Mouse (Mus musculus) embryonic stem cell, embryonic (primary cell): ENCODE data around the gene Gpr35.
"Not testable (repeated sequence)": the region's sequence is repeated elsewhere in the genome, so short reads cannot be mapped to it uniquely, and the experiment has no call there.

Experiments used
- CTCF ChIA-PET, 4 experiments: fragments of 300-600 bp in 2 of 4; fragments of 350-600 bp in 2 of 4; sonication (Branson Sonifier 250); formaldehyde crosslinking; loops; one replicate each; lab custom pipeline; 2022; ENCODE audit warnings: inconsistent platforms in 2 of 4; lab: Charles Lee
- POLR2A ChIA-PET, 4 experiments: fragments of 300-600 bp in 2 of 4; fragments of 350-600 bp in 2 of 4; sonication (Branson Sonifier 250); formaldehyde crosslinking; loops; one replicate each; lab custom pipeline; 2022; ENCODE audit warnings: antibody characterized with exemption in 4 of 4, inconsistent platforms in 1 of 4; lab: Charles Lee

Gpr35 gene

DNA sequence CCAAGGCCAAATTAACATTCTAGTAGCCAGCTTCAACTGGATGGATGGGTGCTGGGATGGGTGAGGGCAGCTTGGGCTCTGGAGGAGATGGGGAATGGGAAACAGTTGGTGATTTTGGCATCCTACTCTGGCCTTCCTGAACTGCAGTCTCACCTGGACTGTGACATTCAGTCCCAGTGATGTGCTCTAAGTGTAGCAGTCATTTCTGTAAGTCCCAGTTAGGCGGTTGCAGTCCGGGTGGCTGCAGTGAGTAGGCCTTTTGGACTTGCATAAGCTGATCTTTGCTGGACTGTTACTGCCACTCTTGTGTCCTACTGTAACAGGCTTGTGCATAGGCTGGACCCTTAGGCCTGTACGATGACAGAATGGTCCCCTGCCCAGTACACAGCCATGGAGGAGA is 2.7 kb upstream of the Gpr35 start:
- ChIA-PET CTCF (interaction anchor here in 2 of 4 experiments (0.7 to 1.7 kb wide), 5 partner anchors 8 to 804 kb away, joined by 3 to 5 read pairs (median 4); partner anchors contain the start of gene Dusp28 (in 1 of the 2)), POLR2A (interaction anchor here in 1 of 4 experiments (1.4 kb wide), 1 partner anchor 11 kb away, joined by 3 read pairs; no protein-coding TSS in a partner anchor)

DNA sequence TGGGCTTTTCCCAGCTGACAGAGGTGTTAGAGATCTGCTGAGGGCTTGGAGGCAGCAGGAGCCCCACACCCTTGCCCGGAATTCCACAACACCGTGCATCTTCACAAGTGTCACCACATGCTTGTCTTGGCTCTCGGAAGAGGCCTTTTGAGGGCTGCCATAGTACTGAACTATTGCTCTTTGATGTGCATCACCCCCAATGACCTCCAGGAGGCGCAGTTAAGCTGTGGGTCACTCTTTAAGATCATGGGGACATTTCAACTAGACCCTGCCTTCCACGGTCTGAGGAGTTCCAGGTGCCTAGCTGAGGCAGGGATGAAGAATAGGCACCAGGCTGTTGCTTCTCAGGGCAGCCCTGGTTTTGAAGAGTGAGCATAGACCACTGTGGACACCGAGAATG is 1.2 kb upstream of the Gpr35 start:
- ChIA-PET POLR2A (interaction anchor here in 2 of 4 experiments (0.6 to 2.2 kb wide), 3 partner anchors 11 to 143 kb away, joined by 4 to 9 read pairs (median 4); no protein-coding TSS in a partner anchor), CTCF (interaction anchor here in 3 of 4 experiments (0.6 to 1.5 kb wide), 12 partner anchors 10 to 529 kb away, joined by 3 to 9 read pairs (median 3); partner anchors contain the start of gene Hdlbp (in 1 of the 3))

DNA sequence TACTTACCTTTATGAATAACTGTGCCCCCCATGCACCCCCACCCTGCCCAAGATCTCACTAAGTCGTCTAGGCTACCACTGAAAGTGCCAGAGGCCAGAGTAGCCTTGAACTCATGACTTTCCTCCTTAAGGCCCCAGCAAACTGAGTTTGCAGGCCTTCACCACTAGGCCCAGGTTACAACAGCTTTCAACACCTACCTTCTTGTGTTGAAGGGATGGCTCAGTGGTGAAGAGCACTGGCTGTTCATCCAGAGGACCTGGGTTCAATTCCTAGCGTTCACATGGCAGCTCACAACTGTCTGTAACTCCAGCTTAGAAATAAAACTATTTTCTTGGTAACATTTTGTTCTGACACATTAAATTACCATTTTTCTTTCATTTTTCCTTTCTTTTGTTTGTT is 3.0 kb downstream of the Gpr35 start:
- ChIA-PET CTCF (interaction anchor here in 1 of 4 experiments (1.1 kb wide), 1 partner anchor 12 kb away, joined by 3 read pairs; no protein-coding TSS in a partner anchor), POLR2A (interaction anchor here in 2 of 4 experiments (1.1 to 1.4 kb wide), 2 partner anchors 10 to 332 kb away, joined by 3 read pairs; no protein-coding TSS in a partner anchor)

DNA sequence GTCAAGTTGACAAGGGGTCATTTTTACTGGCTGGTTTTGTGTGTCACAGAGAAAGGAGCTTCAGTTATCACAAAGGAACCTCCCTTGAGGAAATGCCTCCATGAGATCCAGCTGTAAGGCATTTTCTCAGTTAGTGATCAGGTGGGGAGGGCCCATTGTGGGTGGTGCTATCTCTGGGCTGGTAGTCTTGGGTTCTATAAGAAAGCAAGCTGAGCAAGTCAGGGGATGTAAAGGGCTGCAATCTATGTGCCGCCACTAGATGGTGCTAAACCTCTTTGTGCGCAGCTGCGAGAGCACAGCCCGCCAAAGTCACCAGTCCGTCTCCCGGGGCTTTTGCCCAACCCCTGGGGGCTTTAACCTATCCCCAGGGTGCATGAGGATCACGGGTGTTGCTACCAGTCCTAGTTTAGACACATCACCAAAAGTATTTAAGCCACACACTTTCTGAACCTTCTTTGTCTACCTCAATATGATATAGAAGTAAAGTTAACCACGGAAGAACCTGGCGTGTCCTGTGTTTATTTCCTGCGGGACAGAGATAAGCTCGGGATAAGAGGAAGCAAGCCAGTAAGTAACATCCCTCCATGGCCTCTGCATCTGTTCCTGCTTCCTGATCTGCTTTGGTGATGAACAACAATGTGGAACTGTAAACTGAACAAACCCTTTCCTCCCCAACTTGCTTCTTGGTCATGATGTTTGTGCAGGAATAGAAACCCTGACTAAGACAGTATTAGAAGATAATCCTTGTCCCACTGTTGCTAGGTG is 6.1 kb downstream of the Gpr35 start:
- CTCF ChIA-PET: interaction anchor here (0.6 to 1.9 kb wide), 19 partner anchors 9 to 218 kb away, joined by 3 to 7 read pairs (median 4); partner anchors contain the start of gene Dusp28 (in 1 of the 4)
- POLR2A ChIA-PET: not testable (repeated sequence)

DNA sequence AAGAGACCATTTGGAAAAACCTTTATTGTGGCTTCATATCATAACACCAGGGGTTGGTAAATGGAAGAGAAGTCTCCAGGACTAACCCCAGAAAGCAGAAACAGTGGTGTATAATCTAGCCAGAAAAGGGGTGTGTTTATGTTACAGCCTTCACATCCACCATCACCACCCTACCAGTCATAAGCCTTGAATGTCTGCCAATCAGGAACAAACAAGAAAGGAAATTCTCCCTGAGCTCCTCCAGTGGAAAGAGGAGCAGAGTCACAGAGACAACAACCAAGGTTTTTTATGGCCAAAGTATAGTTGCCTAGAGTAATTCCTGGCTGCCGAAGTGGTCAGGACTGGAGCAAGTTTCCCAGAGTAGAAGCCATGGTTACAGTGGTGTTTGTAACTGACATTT is 8.3 kb downstream of the Gpr35 start:
- CTCF ChIA-PET: no interaction called here
- POLR2A ChIA-PET: no interaction called here

DNA sequence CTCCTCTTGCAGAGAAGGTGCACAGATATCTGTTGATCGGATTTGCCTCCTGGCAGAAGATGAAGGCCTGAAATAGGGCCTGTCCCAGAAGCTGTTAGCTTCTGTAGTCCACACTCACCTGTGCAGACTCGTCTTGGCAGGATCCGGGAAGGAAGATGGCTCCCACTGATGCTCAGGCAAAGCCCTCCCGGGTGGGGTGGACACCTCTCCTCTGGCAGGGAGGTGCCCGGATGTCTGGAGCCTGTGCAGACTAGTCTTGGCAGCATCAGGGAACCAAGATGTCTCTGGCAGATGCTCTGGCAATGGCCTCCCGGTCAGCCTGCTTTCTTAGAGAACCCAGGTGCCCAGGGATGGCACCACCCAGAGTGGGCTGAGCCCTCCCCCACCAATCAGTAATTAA is 20.1 kb downstream of the Gpr35 start:
- CTCF ChIA-PET, POLR2A ChIA-PET: not testable (repeated sequence)

DNA sequence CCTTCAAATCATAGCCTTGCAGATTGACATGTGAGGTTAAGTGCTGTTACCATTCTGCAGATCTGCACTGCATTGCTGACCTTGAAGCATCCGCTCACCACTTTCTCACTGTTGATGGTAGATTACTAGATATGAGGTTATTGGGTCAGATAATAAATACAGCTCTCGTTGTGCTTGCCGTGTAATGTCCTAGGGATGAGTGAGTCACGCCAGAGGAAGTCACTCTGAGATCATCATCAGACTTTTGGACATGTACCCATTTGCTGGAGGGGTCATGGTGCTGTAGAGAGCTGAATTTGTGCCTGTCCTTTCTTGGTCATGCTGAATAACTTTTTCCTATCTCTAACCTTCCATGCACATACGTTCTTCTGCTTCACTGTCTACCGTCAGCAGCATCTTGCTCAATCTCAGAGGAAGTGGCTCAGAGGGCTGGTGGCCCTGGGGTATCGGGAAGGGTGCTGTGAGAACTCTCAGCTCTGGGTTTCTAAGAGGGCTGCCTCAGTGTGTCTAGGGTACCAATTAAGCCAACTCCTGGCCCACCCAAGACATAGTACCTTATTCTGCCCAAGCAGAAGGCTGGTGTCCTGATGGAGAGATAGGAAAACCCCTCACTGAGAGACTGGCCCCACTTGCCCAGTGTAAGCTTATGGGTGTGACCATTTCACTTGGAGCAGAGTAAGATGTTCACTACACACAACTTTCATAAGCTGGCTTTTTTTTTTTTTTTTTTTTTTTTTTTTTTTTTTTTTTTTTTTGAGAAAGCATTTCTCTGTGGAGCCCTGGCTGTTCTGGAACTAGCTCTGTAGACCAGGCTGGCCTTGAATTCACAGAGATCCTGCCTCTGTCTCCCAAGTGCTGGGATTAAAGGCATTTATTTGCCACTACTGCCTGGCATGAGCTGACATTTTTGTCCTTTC is 21.5 kb downstream of the Gpr35 start:
- POLR2A ChIA-PET: interaction anchor here in 2 of 4 experiments (0.6 kb wide), 3 partner anchors 264 to 638 kb away, joined by 3 to 4 read pairs (median 3); no protein-coding TSS in a partner anchor
- CTCF ChIA-PET: interaction anchor here in 2 of 4 experiments (0.6 to 0.9 kb wide), 2 partner anchors 38 to 601 kb away, joined by 3 to 7 read pairs; no protein-coding TSS in a partner anchor

DNA sequence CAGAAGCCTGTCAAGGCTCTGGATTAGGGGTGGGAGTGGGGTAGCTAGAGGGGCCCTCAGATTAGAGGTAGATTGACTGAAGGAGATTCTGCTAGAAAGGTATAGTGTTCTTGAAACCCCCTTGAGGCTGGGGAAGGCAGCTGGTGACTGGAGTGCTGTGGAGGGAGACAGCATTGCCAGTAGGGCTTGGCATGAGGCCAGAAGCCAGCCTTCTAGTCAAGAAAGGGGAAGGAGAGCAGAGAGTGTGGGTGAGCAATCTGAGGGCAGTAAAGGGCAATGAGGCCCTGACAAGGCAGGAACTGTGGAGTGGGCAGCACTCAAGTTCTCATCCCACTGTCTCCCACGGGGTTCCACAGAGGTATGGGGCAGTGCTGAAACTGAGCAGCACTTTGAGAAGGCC is 22.2 kb downstream of the Gpr35 start:
- ChIA-PET CTCF (interaction anchor here in 1 of 4 experiments (0.9 kb wide), 1 partner anchor 38 kb away, joined by 3 read pairs; no protein-coding TSS in a partner anchor), POLR2A (interaction anchor here in 2 of 4 experiments (0.6 kb wide), 2 partner anchors 265 to 637 kb away, joined by 3 to 4 read pairs; no protein-coding TSS in a partner anchor)

DNA sequence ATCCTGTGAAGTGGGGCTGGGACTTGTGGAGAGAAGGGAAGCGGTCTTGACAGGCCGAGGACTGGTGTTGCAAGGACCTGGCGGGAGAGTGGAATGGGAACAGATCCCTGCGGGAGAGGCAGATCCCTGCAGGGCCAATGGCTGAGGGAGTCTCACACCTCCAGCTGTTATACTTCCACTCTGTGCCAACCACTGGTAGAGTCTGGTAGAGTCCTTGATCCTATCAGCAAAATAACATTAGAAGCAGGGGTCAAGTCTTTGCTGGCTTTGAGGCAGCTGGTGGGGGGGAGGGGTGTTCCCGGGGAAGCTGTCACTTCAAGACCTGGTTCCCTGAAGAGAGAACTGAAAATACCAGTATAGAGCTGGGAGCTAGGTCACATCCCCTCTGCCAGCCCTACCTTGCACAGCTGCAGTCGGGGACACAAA is 25.5 kb downstream of the Gpr35 start:
- ChIA-PET CTCF (no interaction called here), POLR2A (interaction anchor here in 1 of 4 experiments (0.7 kb wide), 1 partner anchor 259 kb away, joined by 3 read pairs; the partner anchor contains the start of gene Sned1)

DNA sequence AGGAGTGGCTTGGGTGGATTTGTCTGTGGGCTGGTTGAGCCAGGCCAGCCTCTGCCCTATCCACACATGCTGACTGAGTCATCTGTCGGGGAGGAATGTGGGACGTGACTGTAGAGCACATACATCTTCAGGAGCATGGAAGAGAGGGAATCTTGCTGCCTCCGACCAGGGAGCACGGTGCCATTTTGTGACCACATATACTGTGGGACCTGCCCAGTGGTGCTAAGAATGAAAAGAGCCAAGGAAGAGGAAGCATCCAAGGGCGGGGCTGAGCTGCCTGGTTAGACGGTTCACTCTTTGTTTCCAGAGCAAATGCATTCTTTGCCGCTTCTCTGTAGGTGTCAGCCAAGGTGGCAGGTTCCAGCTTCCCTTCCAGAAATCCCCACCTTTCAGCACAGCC is 28.0 kb downstream of the Gpr35 start:
- ChIA-PET CTCF (interaction anchor here (0.6 to 1.5 kb wide), 8 partner anchors 29 to 330 kb away, joined by 3 to 9 read pairs (median 4); no protein-coding TSS in a partner anchor), POLR2A (interaction anchor here in 2 of 4 experiments (0.8 to 1.7 kb wide), 5 partner anchors 15 to 534 kb away, joined by 3 to 5 read pairs (median 3); partner anchors contain the start of genes Dusp28 (in 1 of the 2) and Farp2 (in 1 of the 2))

DNA sequence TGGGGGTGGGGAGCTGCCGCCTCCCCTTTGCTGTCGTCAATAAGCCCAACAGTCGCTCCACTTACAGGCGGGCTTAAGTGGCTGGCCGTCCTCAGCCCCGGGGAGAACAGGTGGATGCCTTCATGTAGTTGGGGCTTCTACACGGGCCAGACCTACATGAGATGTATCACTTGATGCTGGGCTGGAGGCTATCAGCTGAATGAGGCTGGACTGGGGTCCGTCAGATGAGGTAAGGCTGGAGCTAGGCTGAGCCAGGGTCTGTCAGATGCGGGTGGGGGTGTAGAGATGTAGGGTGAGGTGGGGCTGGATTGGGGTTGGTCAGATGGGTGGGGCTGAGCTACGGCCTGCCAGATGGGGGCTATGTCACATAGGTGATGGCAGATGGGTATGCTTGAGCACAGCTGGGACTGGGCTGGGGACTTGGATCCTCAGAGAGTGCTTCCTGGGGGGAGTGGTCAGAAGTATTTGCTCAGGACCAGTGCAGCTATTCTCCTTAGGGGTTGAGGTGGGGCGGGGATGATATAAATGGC is 28.5 kb downstream of the Gpr35 start:
- ChIA-PET CTCF (interaction anchor here (0.6 to 1.5 kb wide), 8 partner anchors 29 to 330 kb away, joined by 3 to 9 read pairs (median 4); no protein-coding TSS in a partner anchor), POLR2A (interaction anchor here in 2 of 4 experiments (0.8 to 1.7 kb wide), 5 partner anchors 15 to 533 kb away, joined by 3 to 5 read pairs (median 3); partner anchors contain the start of genes Dusp28 (in 1 of the 2) and Farp2 (in 1 of the 2))

DNA sequence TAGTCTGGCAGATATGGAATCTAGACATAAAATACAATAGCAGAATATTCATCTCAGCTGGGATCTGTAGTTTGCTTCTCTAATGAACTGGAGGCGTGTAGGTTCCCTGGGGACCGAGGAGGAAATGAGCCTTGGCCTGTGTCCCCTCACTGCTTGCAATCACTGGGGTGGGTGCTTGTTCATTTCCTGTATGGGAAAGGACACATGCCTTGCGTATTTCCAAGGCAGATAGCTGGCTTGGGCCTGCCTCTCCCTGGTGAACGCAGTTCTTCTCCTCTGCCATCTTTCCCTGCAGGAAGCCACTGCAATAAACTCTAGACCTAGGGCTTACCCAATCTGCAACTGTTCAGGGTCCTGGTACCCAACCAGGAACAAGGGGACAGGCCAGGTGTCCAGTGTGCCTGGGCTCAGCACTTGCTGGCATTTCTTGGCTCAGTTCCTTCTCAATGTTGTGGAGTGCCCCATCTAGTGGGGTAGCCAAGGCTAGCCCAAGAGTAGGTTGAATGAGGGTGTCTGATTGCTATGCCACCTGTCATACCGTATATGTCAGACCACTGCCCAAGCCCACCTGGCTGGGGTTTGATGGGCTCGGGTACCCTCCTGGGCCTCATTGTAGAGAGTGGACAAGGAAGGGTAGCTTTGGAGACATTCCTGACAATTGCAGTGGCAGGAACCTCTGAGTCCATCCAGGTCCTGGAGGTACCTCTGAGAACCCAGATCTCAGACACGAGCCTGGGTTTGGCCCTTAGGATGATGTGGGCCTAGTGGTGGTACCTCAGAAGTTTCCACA is 30.6 kb downstream of the Gpr35 start:
- CTCF ChIA-PET: interaction anchor here in 2 of 4 experiments (0.8 to 0.9 kb wide), 2 partner anchors 30 to 33 kb away, joined by 3 to 4 read pairs; no protein-coding TSS in a partner anchor

DNA sequence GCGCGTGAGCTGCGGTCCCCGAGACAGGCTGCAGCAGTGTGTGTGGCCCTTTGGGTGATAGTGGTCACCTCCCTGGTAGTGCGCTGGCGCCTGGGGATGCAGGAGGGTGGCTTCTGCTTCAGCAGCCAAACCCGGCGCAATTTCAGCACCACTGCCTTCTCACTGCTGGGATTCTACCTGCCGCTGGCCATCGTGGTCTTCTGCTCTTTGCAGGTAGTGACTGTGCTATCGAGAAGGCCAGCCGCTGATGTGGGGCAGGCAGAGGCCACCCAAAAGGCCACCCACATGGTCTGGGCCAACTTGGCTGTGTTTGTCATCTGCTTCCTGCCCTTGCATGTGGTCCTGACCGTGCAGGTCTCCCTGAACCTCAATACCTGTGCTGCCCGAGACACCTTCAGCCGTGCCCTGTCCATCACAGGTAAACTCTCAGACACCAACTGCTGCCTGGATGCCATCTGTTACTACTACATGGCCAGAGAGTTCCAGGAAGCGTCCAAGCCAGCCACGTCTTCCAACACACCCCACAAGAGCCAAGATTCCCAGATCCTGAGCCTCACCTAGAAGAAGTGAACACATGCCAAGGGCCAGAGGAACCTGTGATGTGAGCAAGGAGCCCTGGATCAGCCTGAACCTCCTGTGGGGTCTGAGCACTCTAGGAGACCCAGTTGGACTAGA is 32.4 kb downstream of the Gpr35 start:
- CTCF ChIA-PET: no interaction called here
- POLR2A ChIA-PET: no interaction called here

More for the DNA sequence above, 30.6 kb downstream of the Gpr35 start:
- POLR2A ChIA-PET: interaction anchor here in 1 of 4 experiments (0.6 kb wide), 1 partner anchor 497 kb away, joined by 3 read pairs; the partner anchor contains the start of gene Hdlbp

DNA sequence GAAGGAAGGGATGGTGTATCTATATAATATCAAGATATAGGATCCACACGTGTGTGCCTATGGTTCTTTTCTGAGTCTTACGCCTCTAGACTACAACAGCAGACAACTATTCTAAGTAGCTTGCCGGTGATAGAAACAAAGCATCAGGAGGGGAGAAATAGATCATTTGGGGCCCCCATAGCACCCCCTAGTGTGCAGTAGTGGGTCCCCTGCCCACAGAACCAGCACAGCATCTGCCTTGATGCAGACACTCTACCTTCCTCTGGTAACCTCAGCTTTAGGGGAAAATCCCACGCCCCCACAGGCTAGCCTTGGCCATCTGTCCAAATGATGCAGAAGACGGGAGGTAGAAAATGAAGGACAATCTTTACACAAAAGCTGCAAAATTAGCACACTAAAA is 34.3 kb downstream of the Gpr35 start:
- ChIA-PET CTCF (interaction anchor here in 3 of 4 experiments (0.6 to 1.4 kb wide), 5 partner anchors 26 to 151 kb away, joined by 3 to 4 read pairs (median 4); no protein-coding TSS in a partner anchor), POLR2A (interaction anchor here in 1 of 4 experiments (0.6 kb wide), 1 partner anchor 15 kb away, joined by 9 read pairs; no protein-coding TSS in a partner anchor)

DNA sequence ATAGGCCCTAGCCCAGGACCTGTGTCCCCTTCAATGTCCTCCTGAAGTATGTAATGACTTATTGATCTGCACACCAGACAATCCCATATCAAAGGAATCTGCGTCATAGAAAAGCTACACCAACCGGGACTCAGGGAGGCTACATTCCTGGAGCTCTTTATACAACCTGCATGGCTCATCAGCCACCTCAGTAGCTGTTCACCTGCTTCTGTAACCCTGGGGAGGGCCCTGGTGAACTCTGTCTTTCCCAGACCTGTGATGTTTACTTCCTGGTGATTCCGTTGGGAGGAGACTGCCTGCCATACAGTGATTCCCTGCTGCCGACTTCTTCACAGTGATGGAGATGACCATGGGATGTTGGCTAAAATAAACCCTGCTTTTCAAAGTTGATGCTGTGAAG is 38.2 kb downstream of the Gpr35 start:
- POLR2A ChIA-PET: interaction anchor here in 2 of 4 experiments (0.6 kb wide), 2 partner anchors 14 to 240 kb away, joined by 3 read pairs; no protein-coding TSS in a partner anchor
- CTCF ChIA-PET: interaction anchor here in 2 of 4 experiments (0.6 to 1.3 kb wide), 2 partner anchors 22 to 23 kb away, joined by 3 to 4 read pairs; no protein-coding TSS in a partner anchor

DNA sequence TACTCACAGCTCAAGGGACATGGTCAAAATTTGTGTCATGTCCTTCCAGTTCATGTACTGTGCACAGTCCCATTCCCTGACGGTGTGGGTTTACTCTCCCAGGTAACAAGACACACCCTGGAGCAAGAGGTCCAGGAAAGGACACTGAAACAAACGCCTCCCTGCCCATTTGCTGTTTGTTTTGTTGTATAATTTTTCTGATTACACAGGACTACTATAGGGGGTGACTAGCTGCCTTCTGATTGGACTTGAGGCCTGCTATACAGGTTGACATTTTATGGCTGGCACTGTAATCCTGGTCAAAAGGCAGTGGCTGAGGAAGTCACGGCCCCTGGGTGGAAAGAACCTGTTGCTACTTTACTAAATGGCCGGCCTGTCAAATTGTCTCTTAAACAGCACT is 39.2 kb downstream of the Gpr35 start:
- CTCF ChIA-PET: no interaction called here
- POLR2A ChIA-PET: no interaction called here
